Mouse (Mus musculus) heart, postnatal 10 days (tissue): Measurements from ENCODE around the gene Opn1sw. TPM values are rescaled to one million over a fixed set of nuclear protein-coding genes. Genes with fewer than 3 reads are reported as not detected.
"Not testable (repeated sequence)": the region's sequence is repeated elsewhere in the genome, so short reads cannot be mapped to it uniquely, and the experiment has no call there.

Experiments used
- DNase-seq, 2 experiments: peaks; one replicate each; pipeline ENCODE4 v3.0.0; 2021
- intact Hi-C: fragments of 180-260 bp; cut with DNase I; formaldehyde crosslinking; loops from one replicate; pipeline ENCODE4 v1.15.1; 2025
- total RNA-seq, 2 experiments: library from RNA; stranded (reverse); gene quantifications; 2 replicates each; pipeline ENCODE4 v1.2.3; 2021

The Opn1sw gene
- total RNA-seq, 2 experiments from 2014 or later = not detected

DNA sequence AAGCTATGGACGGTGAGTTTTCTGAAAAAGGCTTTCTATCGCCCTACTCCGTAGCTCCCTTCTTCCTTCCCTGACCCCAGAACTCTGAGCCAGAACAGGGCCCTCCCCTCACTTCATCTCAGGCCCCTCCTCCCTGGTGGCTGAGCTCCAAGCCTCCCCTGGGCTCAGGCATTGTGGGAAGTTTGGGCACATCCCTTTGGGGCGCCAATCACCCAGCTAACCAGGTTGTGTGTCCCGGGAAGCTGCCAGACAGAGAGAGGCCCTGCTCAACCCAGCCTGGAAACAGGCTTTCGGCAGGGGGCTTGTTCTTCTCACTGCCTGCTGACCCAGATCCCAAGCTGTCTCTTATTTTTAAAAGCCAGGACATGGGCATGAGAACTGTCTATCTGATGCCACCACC, 9.3 kb upstream of the Opn1sw start:
- DNase-seq = no peak
- intact Hi-C loops = loop anchor here (2.0 to 10.0 kb wide), 2 partner anchors 35 to 257 kb away; partner anchors contain the start of gene Flnc

DNA sequence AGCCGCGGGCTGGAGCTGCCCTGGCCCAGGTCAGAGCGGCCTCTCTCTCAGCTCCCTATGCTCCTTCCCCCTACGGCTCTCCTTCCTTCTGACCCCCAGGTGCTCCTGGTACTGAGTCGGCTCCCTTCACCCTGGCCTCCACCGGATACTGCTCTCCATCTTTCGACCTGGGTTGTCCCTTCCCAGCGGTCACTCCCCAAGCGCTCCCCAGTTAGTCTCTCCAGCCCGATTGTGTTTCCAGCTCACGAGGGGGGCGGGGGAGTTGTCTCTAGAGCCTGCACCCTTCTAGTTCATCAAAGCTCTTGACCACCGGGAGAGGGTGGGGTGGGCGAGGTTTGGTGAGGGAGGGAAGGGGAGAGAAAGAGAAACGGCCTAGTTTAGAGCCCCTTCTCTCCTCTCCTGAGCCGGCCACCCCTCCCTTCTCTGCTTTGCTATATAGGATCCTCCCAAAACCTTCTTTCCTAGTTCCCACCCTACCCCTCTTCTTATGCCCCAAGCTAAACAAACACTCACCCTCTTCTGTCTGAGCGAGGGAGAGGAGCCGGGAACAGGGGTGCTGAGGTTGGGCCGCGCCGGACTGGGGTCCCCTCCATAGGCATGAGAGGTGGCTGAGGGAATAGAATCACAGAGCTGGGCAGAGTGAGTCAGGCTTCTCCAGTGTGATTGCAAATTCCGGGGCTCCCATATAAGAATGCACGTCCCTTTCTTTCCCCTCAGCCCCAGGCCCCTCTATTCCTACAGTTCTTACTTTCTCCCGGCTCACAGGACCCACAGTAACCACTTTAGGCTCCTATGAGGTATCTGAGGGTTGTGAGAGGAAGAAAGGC, 8.7 kb upstream of the Opn1sw start:
- DNase-seq = no peak
- intact Hi-C loops = loop anchor here (2.0 to 10.0 kb wide), 2 partner anchors 36 to 258 kb away; partner anchors contain the start of gene Flnc

DNA sequence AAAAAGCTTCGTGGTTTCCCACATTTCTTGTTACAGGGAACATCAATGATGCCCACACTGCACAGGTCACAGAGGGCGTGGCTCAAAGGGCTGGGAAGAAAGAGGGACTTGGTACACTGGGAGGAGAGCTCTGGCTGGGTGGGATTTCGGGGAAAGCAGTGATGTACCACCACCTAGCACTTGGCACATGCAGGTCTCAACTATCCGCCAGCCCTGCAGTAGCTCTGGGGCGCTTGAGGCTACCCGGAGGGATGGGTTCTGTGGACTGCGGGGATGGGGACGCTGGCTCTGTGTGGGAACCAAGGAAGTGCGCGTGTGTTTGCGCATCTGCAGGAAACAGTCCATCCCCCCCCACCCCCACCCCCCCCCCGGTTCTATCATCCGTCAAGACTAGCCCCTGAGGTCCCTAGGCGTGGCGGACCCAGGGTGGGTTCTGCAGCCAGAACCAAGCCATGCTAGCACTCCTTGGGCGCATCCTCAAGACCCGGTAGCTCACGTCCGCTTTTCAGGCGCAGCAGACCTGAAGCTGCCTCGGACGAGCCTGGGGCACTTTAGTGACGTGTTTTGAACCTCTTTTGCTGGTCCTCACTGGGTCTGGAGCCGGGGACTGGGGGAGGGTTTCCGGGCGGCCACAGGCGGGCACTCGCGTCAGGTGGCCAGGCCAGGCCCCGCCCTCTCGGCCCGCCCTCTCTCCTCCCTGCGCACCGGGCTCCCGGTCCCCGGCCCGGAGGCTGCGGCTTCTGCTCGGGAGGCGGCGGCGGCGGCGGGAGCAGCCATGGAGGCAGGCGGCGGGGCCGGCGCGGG, 7.8 kb upstream of the Opn1sw start, which contains the start of gene Ccdc136:
TSS of gene Ccdc136 (plus strand) at position 400 of the 804 bp plus-strand sequence.
- peak; percentile 71 to 73 for DNase-seq
- intact Hi-C loops = loop anchor here (2.0 to 10.0 kb wide), 2 partner anchors 37 to 259 kb away; partner anchors contain the start of gene Flnc

DNA sequence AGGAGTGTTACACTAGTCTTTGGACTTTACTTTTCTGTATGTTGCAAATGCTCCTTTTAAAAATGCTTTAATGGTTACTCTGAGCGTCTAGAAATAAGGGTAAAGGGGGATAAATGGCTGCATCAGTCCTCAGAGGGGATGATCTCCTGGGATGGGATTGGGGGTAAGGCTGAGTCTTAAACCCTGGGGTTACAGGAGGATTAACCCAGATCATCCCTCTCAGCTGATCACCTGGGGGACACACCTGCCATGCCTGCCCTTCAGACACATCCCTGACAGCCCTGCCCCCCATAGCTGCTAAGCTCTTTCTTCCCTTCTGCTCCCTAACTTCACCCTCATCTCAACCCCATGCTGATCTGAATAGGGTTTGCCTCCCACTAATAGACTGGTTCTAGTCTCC, 6.0 kb upstream of the Opn1sw start:
- intact Hi-C loops = loop anchor here (5.0 to 10.0 kb wide), 2 partner anchors 93 to 261 kb away; no protein-coding TSS in a partner anchor
- no peak for DNase-seq

DNA sequence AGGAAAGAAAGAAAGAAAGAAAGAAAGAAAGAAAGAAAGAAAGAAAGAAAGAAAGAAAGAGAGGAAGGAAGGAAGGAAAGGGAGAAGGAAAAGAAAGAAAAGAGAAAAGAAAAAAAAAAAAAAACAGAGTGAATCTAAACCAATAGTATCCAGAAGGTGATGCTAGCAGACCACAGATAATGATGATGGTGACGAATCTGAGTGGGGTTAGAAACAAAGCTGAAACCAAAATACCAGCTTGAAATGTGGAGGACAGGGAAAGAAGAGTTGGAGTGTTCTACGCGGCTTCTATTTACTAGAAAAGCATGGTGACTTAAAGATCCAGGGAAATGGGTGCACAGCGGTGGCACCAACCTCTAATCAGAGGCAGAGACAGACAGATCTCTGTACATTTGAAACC, 3.5 kb upstream of the Opn1sw start:
- DNase-seq = no peak
- intact Hi-C loops = loop anchor here (5.0 to 10.0 kb wide), 2 partner anchors 95 to 263 kb away; no protein-coding TSS in a partner anchor

DNA sequence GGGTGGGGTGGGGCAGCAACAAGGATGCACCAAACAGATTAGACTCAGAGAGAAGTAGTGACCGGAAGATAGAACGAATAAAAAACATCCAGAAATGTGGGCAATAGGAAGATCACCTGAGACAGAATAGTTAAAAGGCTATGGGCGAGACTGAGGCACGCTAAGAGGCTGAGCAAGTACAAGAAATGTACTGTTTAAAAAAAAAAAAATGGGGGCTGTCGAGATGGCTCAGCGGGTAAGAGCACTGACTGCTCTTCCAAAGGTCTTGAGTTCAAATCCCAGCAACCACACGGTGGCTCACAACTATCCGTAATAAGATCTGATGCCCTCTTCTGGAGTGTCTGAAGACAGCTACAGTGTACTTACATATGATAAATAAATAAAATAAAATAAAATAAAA, 3.0 kb upstream of the Opn1sw start:
- DNase-seq = not testable (repeated sequence)
- intact Hi-C loops = loop anchor here (5.0 to 10.0 kb wide), 2 partner anchors 96 to 264 kb away; no protein-coding TSS in a partner anchor

DNA sequence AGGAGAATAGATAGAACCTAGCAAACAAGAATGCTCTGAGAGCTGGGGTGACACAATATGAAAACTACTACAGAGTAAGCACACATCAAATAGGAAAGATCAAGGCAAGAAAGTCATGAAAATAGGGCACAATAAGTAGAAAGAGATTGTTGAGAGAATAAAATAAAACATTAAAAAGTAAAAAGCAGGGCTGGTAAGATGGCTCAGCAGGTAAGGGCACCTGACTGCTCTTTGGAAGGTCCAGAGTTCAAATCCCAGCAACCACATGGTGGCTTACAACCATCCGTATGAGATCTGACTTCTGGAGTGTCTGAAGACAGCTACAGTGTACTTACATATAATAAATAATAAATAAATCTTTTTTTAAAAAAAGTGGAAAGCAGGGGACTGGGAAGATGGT, 2.2 kb upstream of the Opn1sw start:
- intact Hi-C loops = loop anchor here (5.0 to 10.0 kb wide), 2 partner anchors 97 to 264 kb away; no protein-coding TSS in a partner anchor

DNA sequence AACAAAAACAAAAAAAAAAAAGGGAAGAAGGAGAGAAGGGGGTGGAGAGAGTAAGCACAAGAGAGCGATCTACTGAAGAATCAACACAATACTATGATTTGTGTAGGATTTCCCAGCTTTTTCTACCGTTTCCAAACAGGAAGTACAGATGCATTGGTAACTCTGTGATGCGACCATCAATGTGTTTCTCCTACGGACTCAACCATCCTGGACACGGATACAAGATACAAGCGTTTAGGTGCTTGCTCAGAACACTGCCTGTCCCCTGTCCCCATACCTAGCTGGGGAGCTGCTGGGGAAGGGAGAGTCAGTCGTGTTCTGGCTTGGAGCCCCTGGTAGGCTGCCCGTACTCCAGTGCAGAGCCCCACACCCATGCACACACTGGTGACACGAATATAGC, 1.2 kb upstream of the Opn1sw start:
- DNase-seq = peak in 1 of 2 experiments; percentile 29
- intact Hi-C loops = loop anchor here (2.0 kb wide), 1 partner anchor 43 kb away; the partner anchor contains the start of gene Flnc

More for the DNA sequence above, 2.2 kb upstream of the Opn1sw start:
- not testable (repeated sequence) for DNase-seq

DNA sequence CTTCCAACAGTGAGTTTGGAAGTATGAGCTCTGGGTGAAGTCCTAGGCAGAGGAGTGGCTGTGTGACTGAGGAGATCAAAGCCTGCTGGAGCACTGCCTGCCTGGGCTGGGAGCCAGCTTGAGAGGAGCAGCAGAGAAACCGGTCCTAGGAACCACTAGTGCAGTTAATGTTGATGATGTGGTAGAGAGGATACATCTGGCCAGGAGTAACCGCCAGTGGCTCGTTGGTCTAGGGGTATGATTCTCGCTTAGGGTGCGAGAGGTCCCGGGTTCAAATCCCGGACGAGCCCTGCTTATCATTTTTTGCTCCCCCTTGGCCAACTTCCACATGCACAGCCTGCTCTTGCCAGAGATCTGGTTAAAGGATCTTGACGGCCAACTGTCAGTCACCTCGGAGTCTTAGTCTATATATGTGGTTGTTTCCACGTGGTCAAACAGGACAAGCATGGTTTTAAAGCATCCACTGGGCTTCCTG, 375 bp upstream of the Opn1sw start:
- DNase-seq = peak; percentile 97 to 98
- intact Hi-C loops = loop anchor here (2.0 kb wide), 1 partner anchor 44 kb away; the partner anchor contains the start of gene Flnc

DNA sequence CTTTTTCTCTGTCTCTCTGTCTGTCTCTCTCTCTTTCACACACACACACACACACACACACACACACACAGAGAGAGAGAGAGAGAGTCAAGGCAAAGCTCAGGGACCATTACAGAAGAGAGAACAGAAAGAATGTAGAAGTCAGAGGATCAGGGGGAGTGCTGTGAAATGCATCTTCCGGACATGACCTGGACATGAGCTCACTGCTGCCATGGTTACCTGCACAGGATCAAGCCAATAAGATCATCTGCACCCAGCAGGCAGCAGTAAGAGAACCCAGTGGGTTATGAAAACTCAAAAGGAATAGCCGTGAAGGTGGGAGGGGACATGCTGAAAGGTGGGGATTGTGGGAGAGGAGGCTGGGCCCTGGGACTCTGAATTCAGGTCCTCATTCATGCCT, 5.8 kb downstream of the Opn1sw start:
- no peak for DNase-seq
- intact Hi-C loops = no loop called here

DNA sequence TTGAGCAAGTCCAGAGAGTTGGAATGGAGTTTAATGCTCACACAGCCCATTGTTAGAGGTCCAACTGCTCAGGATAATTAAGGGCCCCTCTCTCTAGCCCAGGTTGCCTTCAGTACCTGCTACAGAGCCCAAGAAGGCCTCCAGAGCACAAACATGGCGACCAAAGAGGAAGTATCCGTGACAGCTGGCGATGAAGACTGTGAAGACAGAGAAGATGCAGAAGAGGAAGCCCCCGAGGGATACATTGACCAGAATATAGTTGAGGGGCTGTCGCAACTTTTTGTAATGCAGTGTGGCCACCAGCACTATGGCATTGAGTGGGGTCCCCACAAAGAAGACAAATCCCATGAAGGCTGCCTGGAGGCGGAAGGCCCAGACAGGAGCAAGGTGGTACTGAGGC, 8.3 kb downstream of the Opn1sw start:
- intact Hi-C loops = no loop called here
- no peak for DNase-seq

DNA sequence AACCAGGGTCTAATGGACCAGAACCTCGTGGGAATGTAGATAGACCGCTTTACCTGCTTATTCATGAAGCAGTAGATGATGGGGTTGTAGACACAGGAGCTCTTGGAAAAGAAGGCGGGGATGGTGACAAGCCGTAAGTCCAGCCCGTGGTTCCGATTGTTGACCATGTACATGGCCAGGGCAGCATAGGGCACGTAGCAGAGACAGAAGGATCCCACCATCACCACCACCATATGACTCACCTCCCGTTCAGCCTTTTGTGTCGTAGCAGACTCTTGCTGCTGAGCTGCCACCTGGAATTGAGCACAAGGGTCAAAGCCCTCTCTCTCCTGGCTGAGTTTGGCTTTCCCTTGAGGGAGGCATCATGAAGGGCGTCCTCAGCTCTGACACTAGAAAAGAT, 9.6 kb downstream of the Opn1sw start:
- DNase-seq = no peak
- intact Hi-C loops = no loop called here

DNA sequence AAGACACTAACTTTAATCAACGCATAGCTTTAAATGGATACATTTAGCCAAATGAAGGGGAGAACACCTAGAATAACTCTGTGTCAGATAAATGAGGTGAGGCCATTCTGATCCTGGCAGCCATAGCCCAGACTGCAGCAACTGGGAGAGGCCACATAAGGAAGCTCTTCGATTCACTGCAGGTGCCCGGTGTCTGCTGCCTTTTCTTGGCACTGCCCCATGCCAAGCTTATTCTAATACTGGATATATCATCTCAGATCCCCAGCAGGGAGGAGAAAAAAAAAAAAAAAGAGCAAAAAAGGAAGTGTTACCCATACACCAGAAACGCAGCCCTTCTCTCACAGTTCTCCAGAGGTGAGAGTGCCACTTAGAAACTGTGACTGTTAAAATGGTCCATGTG, 10.9 kb downstream of the Opn1sw start:
- DNase-seq = no peak
- intact Hi-C loops = no loop called here

DNA sequence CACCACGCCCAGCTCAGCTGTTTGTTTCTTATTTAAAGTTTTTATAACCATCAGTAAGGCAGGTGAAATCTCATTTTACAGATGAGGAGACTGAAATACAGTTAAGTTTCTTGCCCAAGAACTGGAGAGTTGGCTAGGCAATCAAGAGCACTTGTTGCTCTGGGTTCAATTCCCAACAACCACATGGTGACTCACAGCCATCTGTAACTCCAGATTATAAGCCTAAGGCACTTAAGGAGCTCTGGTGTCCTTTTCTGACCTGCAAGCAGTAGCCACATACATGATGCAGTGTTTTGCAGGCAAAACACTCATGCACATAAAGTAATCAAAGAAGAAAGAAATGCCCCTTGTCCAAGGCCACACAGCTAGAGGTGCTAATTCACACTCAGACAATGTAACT, 23.0 kb downstream of the Opn1sw start:
- intact Hi-C loops = no loop called here
- no peak for DNase-seq

DNA sequence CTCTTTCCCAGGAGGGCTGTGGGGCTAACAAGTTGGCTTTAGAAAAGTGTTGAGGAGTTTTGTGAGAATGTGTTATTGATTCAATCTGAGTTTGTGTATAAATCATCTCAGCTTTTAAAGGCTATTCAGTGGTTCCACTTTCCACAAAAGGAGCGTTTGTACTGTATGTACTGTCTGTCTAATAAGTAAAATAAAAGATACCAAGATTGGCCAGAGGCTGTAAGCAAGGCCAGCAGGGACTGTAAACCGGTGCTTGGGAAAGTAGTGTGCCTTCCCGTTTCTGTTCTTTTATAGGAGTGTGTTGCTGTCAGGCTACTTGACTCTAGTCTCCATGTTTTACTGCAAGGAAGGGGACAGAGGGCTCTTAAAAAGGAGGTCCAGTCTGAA, 25.1 kb downstream of the Opn1sw start:
- DNase-seq = no peak
- intact Hi-C loops = no loop called here

DNA sequence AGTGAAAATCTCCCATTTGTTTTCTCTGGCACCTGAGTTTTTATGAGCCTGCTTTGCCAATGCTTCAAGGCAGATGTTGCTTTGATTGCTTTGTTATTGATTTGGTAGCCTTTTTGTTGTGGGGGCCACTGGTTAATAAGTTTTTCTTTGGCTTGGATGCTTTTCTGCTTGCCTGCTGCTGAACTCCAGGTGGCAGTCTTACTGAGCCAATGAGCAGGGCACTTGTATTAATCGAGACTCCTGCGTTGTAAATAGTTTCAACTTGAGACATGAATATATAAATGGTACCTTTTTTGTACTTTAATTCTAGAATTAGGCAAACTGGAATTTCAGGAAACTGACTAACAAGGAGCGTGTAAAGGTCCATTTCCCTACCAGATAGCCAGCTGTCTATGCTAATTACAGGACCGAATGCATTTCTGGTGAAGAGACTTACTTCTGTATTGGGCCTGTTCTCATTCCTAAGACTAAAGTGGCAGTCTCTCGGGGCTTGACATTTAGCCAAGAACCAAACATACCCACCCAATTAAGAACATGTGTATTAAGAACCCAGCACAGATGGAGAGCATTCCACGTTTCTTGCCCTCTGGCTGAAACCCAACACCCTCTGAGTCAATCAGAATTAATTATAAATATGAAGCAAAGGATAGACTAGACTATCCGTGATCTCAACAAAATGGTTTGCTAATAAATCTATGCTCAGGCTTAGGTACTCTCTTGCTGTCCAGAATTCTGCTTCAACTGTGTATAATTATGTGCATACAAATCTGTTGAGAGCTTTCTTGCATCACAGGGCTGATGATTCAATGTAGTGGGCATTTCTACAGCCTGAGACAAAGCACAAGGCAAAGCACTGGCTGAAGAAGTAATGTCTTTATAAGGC, 25.8 kb downstream of the Opn1sw start:
- DNase-seq = peak; percentile 29 to 31
- intact Hi-C loops = no loop called here

DNA sequence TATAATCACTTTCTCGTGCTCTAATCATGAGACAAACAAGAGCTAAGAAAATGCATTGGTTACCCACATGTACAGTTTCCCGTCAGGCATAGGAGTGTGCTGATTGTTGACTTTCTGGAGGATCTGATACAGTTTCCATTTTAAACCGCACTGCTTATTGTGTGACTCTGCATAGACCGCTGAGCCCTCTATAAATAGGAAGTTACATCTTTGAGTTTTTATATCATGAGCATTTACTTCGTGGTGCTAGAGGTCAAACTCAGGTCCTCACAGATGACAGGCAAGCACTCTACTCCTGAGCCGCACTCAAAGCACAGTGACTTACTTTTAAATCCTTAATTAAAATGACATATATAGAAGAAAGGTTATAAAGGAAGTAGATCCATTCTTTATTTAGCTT, 28.1 kb downstream of the Opn1sw start:
- DNase-seq = no peak
- intact Hi-C loops = no loop called here

DNA sequence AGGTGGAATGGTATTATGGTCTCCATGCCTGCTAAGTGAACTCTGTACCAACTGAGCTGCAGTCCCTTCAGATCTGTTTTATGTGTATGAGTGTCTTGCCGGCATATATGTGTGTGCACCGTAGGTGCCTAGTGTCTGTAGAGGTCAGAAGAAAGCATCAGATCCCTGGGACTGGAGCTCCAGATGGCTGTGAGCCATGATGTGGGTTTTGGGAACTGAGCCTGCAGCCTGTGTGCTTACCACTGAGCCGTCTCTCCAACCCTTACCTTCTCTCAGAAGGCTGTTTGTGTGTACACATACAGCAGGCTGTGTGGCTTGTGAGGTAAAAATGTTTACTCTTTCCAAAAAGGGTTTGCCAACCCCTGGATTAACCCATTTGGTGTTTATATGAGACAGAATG, 28.9 kb downstream of the Opn1sw start:
- intact Hi-C loops = loop anchor here (5.0 kb wide), 1 partner anchor 73 kb away; the partner anchor contains the start of gene Flnc
- peak; percentile 47 to 51 for DNase-seq

DNA sequence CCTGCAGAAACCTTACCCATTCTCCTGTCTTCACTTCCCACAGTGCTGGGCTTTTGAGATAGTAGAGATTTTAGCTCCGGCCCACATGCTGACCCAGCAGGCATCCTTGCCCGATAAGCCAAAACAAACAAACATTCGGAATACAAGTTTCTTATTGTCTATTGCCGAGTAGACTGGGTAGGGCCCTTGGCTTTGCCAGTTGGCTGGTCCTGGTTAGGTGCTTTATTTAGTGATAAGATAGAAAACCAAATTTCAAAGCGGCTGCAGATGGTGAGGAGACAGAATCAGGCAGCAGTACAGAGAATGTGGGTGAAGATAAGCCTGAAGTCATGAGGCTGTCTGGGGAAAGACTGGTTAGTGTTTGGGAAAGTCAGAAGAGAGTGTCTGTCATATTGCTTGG, 35.5 kb downstream of the Opn1sw start:
- intact Hi-C loops = no loop called here
- DNase-seq = peak in 1 of 2 experiments; percentile 6

DNA sequence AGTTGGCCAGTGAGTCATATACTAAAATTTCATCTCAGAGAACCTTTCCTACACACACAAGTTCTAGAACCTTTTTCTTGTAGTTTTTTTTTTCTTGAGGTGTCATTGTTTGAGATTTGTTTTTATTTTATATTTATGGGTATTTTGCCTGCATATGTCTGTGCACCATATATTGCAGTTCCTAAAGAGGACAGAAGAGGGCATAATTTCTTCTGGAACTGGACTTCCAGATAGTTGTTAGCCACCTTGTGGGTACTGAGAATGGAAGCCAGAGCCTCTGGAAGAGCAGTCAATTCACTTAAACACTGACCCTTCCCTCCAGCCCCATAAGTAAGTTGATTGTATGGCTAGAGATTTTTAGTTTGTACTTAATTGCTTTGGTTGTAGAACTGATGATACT, 36.7 kb downstream of the Opn1sw start:
- no peak for DNase-seq
- intact Hi-C loops = no loop called here
